Mouse (Mus musculus): ENCODE measurements around the gene Kcnh2. TPM values are rescaled to one million over a fixed set of nuclear protein-coding genes. Genes with fewer than 3 reads are reported as not detected.

Gene Kcnh2
- total RNA-seq, 1 experiment from 2014 or later: 0.12 TPM

- no peak for ATAC-seq (ENCODE audit: extremely low read depth, insufficient number of reproducible peaks, low FRiP score, poor library complexity, severe bottlenecking)
Observed at GRCm38 (mm10) chr5:24279527-24279926, 71.9 kb downstream of the Kcnh2 start.

- no peak for ATAC-seq (ENCODE audit: extremely low read depth, insufficient number of reproducible peaks, low FRiP score, poor library complexity, severe bottlenecking)
Observed at GRCm38 (mm10) chr5:24278206-24278605, 73.2 kb downstream of the Kcnh2 start.

- no peak for ATAC-seq (ENCODE audit: extremely low read depth, insufficient number of reproducible peaks, low FRiP score, poor library complexity, severe bottlenecking)
Observed at GRCm38 (mm10) chr5:24273683-24274621, 77.5 kb downstream of the Kcnh2 start.

- no peak for ATAC-seq (ENCODE audit: extremely low read depth, insufficient number of reproducible peaks, low FRiP score, poor library complexity, severe bottlenecking)
Observed at GRCm38 (mm10) chr5:24270941-24271340, 80.5 kb downstream of the Kcnh2 start.

Other genes starting within 250 kb of the Kcnh2 start
- gene Nupl2, start 186.6 kb downstream of the Kcnh2 start, total RNA-seq (2017): 3.8 and 4.9 TPM in 2 replicates
- gene Nos3, start 13.2 kb upstream of the Kcnh2 start, total RNA-seq (2017): not detected in 2 replicates
- gene Atg9b, start 40.5 kb upstream of the Kcnh2 start, total RNA-seq (2017): not detected in 2 replicates
- 5.0 and 5.2 TPM in 2 replicates for gene Abcb8, start 42.1 kb upstream of the Kcnh2 start, total RNA-seq (2017)
- gene Asic3, start 61.8 kb upstream of the Kcnh2 start, total RNA-seq (2017): 0.23 TPM in 1 of 2 replicates, not detected in the other
- 30.0 and 36.6 TPM in 2 replicates for gene Cdk5, start 71.9 kb upstream of the Kcnh2 start, total RNA-seq (2017)
- 56.8 and 58.0 TPM in 2 replicates for gene Slc4a2, start 72.2 kb upstream of the Kcnh2 start, total RNA-seq (2017)
- 32.2 and 32.9 TPM in 2 replicates for gene Fastk, start 93.7 kb upstream of the Kcnh2 start, total RNA-seq (2017)
- gene Tmub1, start 96.2 kb upstream of the Kcnh2 start, total RNA-seq (2017): 28.2 and 29.4 TPM in 2 replicates
- gene Agap3, start 100.6 kb upstream of the Kcnh2 start, total RNA-seq (2017): 26.1 and 28.6 TPM in 2 replicates
- not detected in 2 replicates for gene Gbx1, start 175.6 kb upstream of the Kcnh2 start, total RNA-seq (2017)
- gene Asb10, start 189.4 kb upstream of the Kcnh2 start, total RNA-seq (2017): not detected in 2 replicates
- not detected in 2 replicates for gene 4931409K22Rik, start 205.2 kb upstream of the Kcnh2 start, total RNA-seq (2017)
- 40.0 and 40.4 TPM in 2 replicates for gene Abcf2, start 225.9 kb upstream of the Kcnh2 start, total RNA-seq (2017)
- 28.4 and 37.9 TPM in 2 replicates for gene Chpf2, start 235.1 kb upstream of the Kcnh2 start, total RNA-seq (2017)